Mouse (Mus musculus): ENCODE measurements around the gene Ezh1.
"Not testable (repeated sequence)": the region's sequence is repeated elsewhere in the genome, so short reads cannot be mapped to it uniquely, and the experiment has no call there.

GRCm38 (mm10) chr11:101160981-101161505, 65.2 kb downstream of the Ezh1 start:
- not testable (repeated sequence) for TF ChIP-seq POLR2A (IDR thresholded peaks at IDR 0.05; ENCODE audit: insufficient read depth, low read length); CTCF (IDR thresholded peaks at IDR 0.05; ENCODE audit: low read depth, low read length); EP300 (IDR thresholded peaks at IDR 0.05; ENCODE audit: insufficient read depth, low read depth, low read length)

All from ES-Bruce4 (cell line).